In genomic region chr10:19412926-19413325, GRCm38 (mm10) we compare ENCODE assay signal across 10 mouse cellular contexts. TPM values are rescaled to one million over a fixed set of nuclear protein-coding genes. Genes with fewer than 3 reads are reported as not detected.
A peak's percentile ranks its signal among the peaks of the same experiment; 100 is the strongest.
DNase-seq lines count a peak whose midpoint lies in the region; ATAC-seq and TF ChIP-seq lines count a peak whose summit lies in the region.
"Had no signal": no experiment of that assay in that cellular context is flagged by ENCODE, and none has a peak within 500 bp of the region (broad histone marks: within the 10 kb centered on the region; RNA-seq: fewer than 3 reads in every experiment).

No protein-coding gene starts in this region.

- H3K27me3 ChIP-seq in kidney, postnatal 0 days (ENCODE audit: insufficient read depth, low read length): no peaks in the 10 kb centered on the region
- no peaks in the 10 kb centered on the region for H3K27me3 ChIP-seq in ES-Bruce4 (ENCODE audit: control insufficient read depth, insufficient read depth, low read length, poor library complexity, severe bottlenecking)

- TF ChIP-seq POLR2A in ES-Bruce4 (IDR thresholded peaks at IDR 0.05; ENCODE audit: insufficient read depth, low read length): no peak

- 50% methylated on average over 2 of the region's 2 CpGs for WGBS in kidney, postnatal 0 days

- TF ChIP-seq CTCF in kidney, postnatal 0 days (IDR thresholded peaks at IDR 0.05; ENCODE audit: low read depth): peak; percentile 62
- peak; percentile 40 for TF ChIP-seq CTCF in ES-Bruce4 (IDR thresholded peaks at IDR 0.05; ENCODE audit: low read depth, low read length)

- no peak for TF ChIP-seq EP300 in ES-Bruce4 (IDR thresholded peaks at IDR 0.05; ENCODE audit: insufficient read depth, low read depth, low read length)

- no peak overlapping the region for H3K9ac ChIP-seq in kidney, postnatal 0 days (ENCODE audit: low read depth, low read length)
- H3K9ac ChIP-seq in ES-Bruce4 (ENCODE audit: low read depth, poor library complexity, severe bottlenecking): no peak overlapping the region
- H3K9ac ChIP-seq: lung, embryonic 15.5 days had no signal

- no peak overlapping the region for H3K4me3 ChIP-seq in kidney, postnatal 0 days (replicated peaks; ENCODE audit: low read depth, low read length)
- H3K4me3 ChIP-seq in ES-Bruce4 (ENCODE audit: low read depth, low read length): no peak overlapping the region
- H3K4me3 ChIP-seq: lung, embryonic 15.5 days had no signal

- H3K36me3 ChIP-seq in kidney, postnatal 0 days (ENCODE audit: insufficient read depth, low read length): no peaks in the 10 kb centered on the region
- no peaks in the 10 kb centered on the region for H3K36me3 ChIP-seq in ES-Bruce4 (ENCODE audit: control insufficient read depth, insufficient read depth, low read length, poor library complexity, severe bottlenecking)
- H3K36me3 ChIP-seq: lung, embryonic 15.5 days had no signal

- H3K4me1 ChIP-seq in kidney, postnatal 0 days (replicated peaks; ENCODE audit: insufficient read depth, low read length): no peaks in the 10 kb centered on the region
- peaks cover 4% of the 10 kb centered on the region for H3K4me1 ChIP-seq in ES-Bruce4 (ENCODE audit: control insufficient read depth, insufficient read depth, low read length)
- H3K4me1 ChIP-seq: lung, embryonic 15.5 days had no signal

- DNase-seq in kidney, postnatal 0 days (ENCODE audit: low spot score): peak; percentile 27
- DNase-seq in kidney, adult 8-10 months: no peak
- DNase-seq in 416B (ENCODE audit: low read depth): peak; percentile 30
- peak; percentile 5 for DNase-seq in lung, postnatal 14 days
- no peak for DNase-seq in cerebellum, postnatal 36 days
- DNase-seq in spleen, postnatal 10 days (ENCODE audit: low spot score in 2 of 2): no peak
- no peak for DNase-seq in frontal cortex, postnatal 10 days (ENCODE audit: low spot score in 2 of 2)
- DNase-seq: kidney, adult 11 months had no signal

- no peak overlapping the region for H3K4me2 ChIP-seq in kidney, postnatal 0 days (ENCODE audit: low read length)
- H3K4me2 ChIP-seq: lung, embryonic 15.5 days had no signal

- H3K9me3 ChIP-seq in kidney, postnatal 0 days (replicated peaks; ENCODE audit: low read length): no peaks in the 10 kb centered on the region
- H3K9me3 ChIP-seq in ES-Bruce4 (replicated peaks; ENCODE audit: control insufficient read depth, insufficient read depth, low read length, poor library complexity, severe bottlenecking): no peaks in the 10 kb centered on the region
- H3K9me3 ChIP-seq: lung, embryonic 15.5 days had no signal

- ATAC-seq in kidney, postnatal 0 days (replicated peaks; ENCODE audit: low FRiP score, low read depth): no peak

- H3K27ac ChIP-seq in kidney, postnatal 0 days: no peak overlapping the region
- H3K27ac ChIP-seq in ES-Bruce4 (ENCODE audit: insufficient read depth, low read length): no peak overlapping the region
- H3K27ac ChIP-seq: lung, embryonic 15.5 days had no signal

RNA-seq across cellular contexts. Expression of gene Olig3, which starts 56.6 kb away (rescaled TPM):
- polyA plus RNA-seq in kidney, postnatal 0 days (2015; fragmentation: Nextera tagmentation; extraction: Ambion mirVana): not detected in 2 replicates
- polyA plus RNA-seq in ES-Bruce4 (2011; ENCODE audit: insufficient read depth, insufficient read length, low read depth, missing spikeins): not detected in 2 replicates
- polyA plus RNA-seq: lung, embryonic 15.5 days had no signal

Comparison
In these comparisons a context has a peak if more than half of its experiments do, and no peak if none do; other contexts are left out.
1. DNase-seq: peak in kidney, postnatal 0 days (single experiment), 416B (single experiment) and lung, postnatal 14 days (single experiment); none in kidney, adult 8-10 months (0 of 2), cerebellum, postnatal 36 days (0 of 2), spleen, postnatal 10 days (0 of 2) and frontal cortex, postnatal 10 days (0 of 2).